Mouse (Mus musculus) MEL (cell line): ENCODE results near the gene Tbr1. TPM values are rescaled to one million over a fixed set of nuclear protein-coding genes. Genes with fewer than 3 reads are reported as not detected.

ENCODE experiments used
- DNase-seq: peaks from one replicate; pipeline ENCODE4 v3.0.0; 2011; ENCODE audit warnings: low read depth, low spot score
- H3K27ac ChIP-seq: 2 replicates; pipeline ENCODE4 v1.5.1; 2012; ENCODE audit warnings: low read depth, mild to moderate bottlenecking, control low read depth, low read length, moderate library complexity; ENCODE audit not compliant: control insufficient read depth
- H3K27me3 ChIP-seq, 2 experiments: fragments of 150-350 bp in 1 of 2; sonication (generic) in 1 of 2; 2 replicates each; pipeline ENCODE4 v1.6.1; 2012; ENCODE audit warnings: low read length in 2 of 2, mild to moderate bottlenecking in 2 of 2, improper control_type of control experiment in 1 of 2, moderate library complexity in 1 of 2; ENCODE audit not compliant: insufficient read depth in 2 of 2, control insufficient read depth in 1 of 2
- H3K36me3 ChIP-seq, 2 experiments: 2 replicates each; pipeline ENCODE4 v1.6.1; 2012 to 2014; ENCODE audit warnings: low read length in 2 of 2, improper control_type of control experiment in 1 of 2, inconsistent platforms in 1 of 2, mild to moderate bottlenecking in 1 of 2; ENCODE audit not compliant: insufficient read depth in 2 of 2, control insufficient read depth in 1 of 2
- H3K4me1 ChIP-seq, 2 experiments: fragments of 150-350 bp in 1 of 2; sonication (generic) in 1 of 2; 2 replicates each; pipeline ENCODE4 v1.6.1; 2012; ENCODE audit warnings: low read length in 2 of 2, improper control_type of control experiment in 1 of 2, mild to moderate bottlenecking in 1 of 2; ENCODE audit not compliant: insufficient read depth in 2 of 2, control insufficient read depth in 1 of 2
- H3K4me3 ChIP-seq, 2 experiments: fragments of 150-350 bp in 1 of 2; sonication (generic) in 1 of 2; 2 replicates each; pipeline ENCODE4 v1.5.1; 2012; ENCODE audit warnings: low read depth in 2 of 2, low read length in 2 of 2, mild to moderate bottlenecking in 2 of 2, moderate library complexity in 2 of 2, control low read depth in 1 of 2, improper control_type of control experiment in 1 of 2; ENCODE audit not compliant: control insufficient read depth in 1 of 2, insufficient read depth in 1 of 2
- H3K79me2 ChIP-seq: 2 replicates; pipeline ENCODE4 v1.6.1; 2012; ENCODE audit warnings: mild to moderate bottlenecking, low read length, moderate library complexity; ENCODE audit not compliant: control insufficient read depth, poor library complexity, insufficient read depth
- H3K9ac ChIP-seq: 2 replicates; pipeline ENCODE4 v1.6.1; 2012; ENCODE audit warnings: low read depth, mild to moderate bottlenecking, control low read depth, low read length, moderate library complexity; ENCODE audit not compliant: control insufficient read depth, poor library complexity, severe bottlenecking
- H3K9me3 ChIP-seq: fragments of 150-350 bp; sonication (generic); replicated peaks from 2 replicates; pipeline ENCODE4 v1.6.1; 2012; ENCODE audit warnings: mild to moderate bottlenecking, low read length, improper control_type of control experiment, moderate library complexity; ENCODE audit not compliant: insufficient read depth
- BHLHE40 ChIP-seq: IDR thresholded peaks from 2 replicates; pipeline ENCODE4 v1.6.1; 2012; ENCODE audit warnings: low read depth, mild to moderate bottlenecking, inconsistent platforms, low read length, improper control_type of control experiment, borderline replicate concordance
- E2F4 ChIP-seq: IDR thresholded peaks from 2 replicates; pipeline ENCODE4 v1.6.1; 2011; ENCODE audit warnings: low read depth, low read length, improper control_type of control experiment, borderline replicate concordance
- GATA1 ChIP-seq: IDR thresholded peaks from 2 replicates; pipeline ENCODE4 v1.6.1; 2011; ENCODE audit warnings: low read depth, low read length, improper control_type of control experiment
- MAX ChIP-seq: IDR thresholded peaks from 2 replicates; pipeline ENCODE4 v1.6.1; 2011; ENCODE audit warnings: low read length, improper control_type of control experiment
- MXI1 ChIP-seq: IDR thresholded peaks from 2 replicates; pipeline ENCODE4 v1.6.1; 2011; ENCODE audit warnings: mild to moderate bottlenecking, low read depth, low read length, improper control_type of control experiment
- MYB ChIP-seq: IDR thresholded peaks from 2 replicates; pipeline ENCODE4 v1.6.1; 2011; ENCODE audit warnings: mild to moderate bottlenecking, low read depth, low read length, improper control_type of control experiment
- NRF1 ChIP-seq: IDR thresholded peaks from 2 replicates; pipeline ENCODE4 v1.6.1; 2014; ENCODE audit warnings: low read depth, mild to moderate bottlenecking, inconsistent platforms, low read length, improper control_type of control experiment, moderate library complexity; ENCODE audit not compliant: poor library complexity, insufficient read depth, severe bottlenecking
- POLR2AphosphoS2 ChIP-seq: IDR thresholded peaks from 2 replicates; pipeline ENCODE4 v1.6.1; 2011; ENCODE audit warnings: low read length, improper control_type of control experiment
- SMC3 ChIP-seq: IDR thresholded peaks from 2 replicates; pipeline ENCODE4 v1.6.1; 2011; ENCODE audit warnings: low read depth, low read length, improper control_type of control experiment
- TBP ChIP-seq: IDR thresholded peaks from 2 replicates; pipeline ENCODE4 v1.8.0; 2011; ENCODE audit warnings: low read depth, low read length, improper control_type of control experiment
- USF1 ChIP-seq: IDR thresholded peaks from 2 replicates; pipeline ENCODE4 v1.6.1; 2014; ENCODE audit warnings: low read depth, mild to moderate bottlenecking, inconsistent platforms, low read length, improper control_type of control experiment, moderate library complexity
- ZNF384 ChIP-seq: IDR thresholded peaks from 2 replicates; pipeline ENCODE4 v1.6.1; 2012; ENCODE audit warnings: low read depth, mild to moderate bottlenecking, inconsistent platforms, low read length, improper control_type of control experiment
- polyA plus RNA-seq, 2 experiments: library from polyadenylated mRNA; stranded (reverse) in 1 of 2; unstranded in 1 of 2; fragments of >175 nt in 1 of 2; fragments of >200 nt in 1 of 2; gene quantifications; 2 replicates each; pipeline versions ENCODE4 v1.2.1 to v1.2.4; 2012; ENCODE audit warnings: low replicate concordance in 2 of 2, low read depth in 1 of 2; ENCODE audit not compliant: insufficient read length in 2 of 2, insufficient read depth in 1 of 2, missing spikeins in 1 of 2
- total RNA-seq: library from RNA; depleted of rRNA; stranded (reverse); fragments of 300-350 nt; gene quantifications from 2 replicates; pipeline ENCODE4 v1.2.3, GENCODE M21; 2012

Tbr1 gene
- total and polyA plus RNA-seq, 3 experiments: 0.11 TPM; not detected in 2

- no peak for TF ChIP-seq POLR2AphosphoS2
- no peak for TF ChIP-seq BHLHE40
- TF ChIP-seq NRF1: no peak
- no peak for TF ChIP-seq TBP
- no peak for TF ChIP-seq MXI1
- TF ChIP-seq MAX: no peak
- no peak for TF ChIP-seq GATA1
- no peak for TF ChIP-seq E2F4
- no peak for DNase-seq
- no peaks in the 10 kb centered on the region for H3K9me3 ChIP-seq
- peaks cover 0 to 5% of the 10 kb centered on the region in 2 experiments; a peak in 1 of 4 replicates for H3K4me1 ChIP-seq
- no peak overlapping the region for H3K9ac ChIP-seq
- H3K4me3 ChIP-seq: no peak overlapping the region
- H3K27me3 ChIP-seq: no peaks in the 10 kb centered on the region
- no peaks in the 10 kb centered on the region for H3K79me2 ChIP-seq
- no peak overlapping the region for H3K27ac ChIP-seq
- H3K36me3 ChIP-seq: peaks cover 0 to under 1% of the 10 kb centered on the region in 2 experiments; a peak in 2 of 4 replicates
Measured at GRCm38 (mm10) chr2:61814548-61815473, 12.1 kb downstream of the Tbr1 start.

- Histone ChIP-seq H3K4me3 (no peak overlapping the region), H3K9ac (no peak overlapping the region), H3K9me3 (no peaks in the 10 kb centered on the region), H3K79me2 (no peaks in the 10 kb centered on the region; the same call in 1 of the 2 replicates), H3K36me3 (peaks cover 0 to 2% of the 10 kb centered on the region in 2 experiments; a peak in 2 of 4 replicates), H3K4me1 (peaks cover 0 to 5% of the 10 kb centered on the region in 2 experiments; a peak in 1 of 4 replicates)
- TF ChIP-seq TBP (no peak), SMC3 (no peak), MYB (no peak), ZNF384 (no peak), USF1 (no peak)
- TF ChIP-seq, all 39 proteins: peak for 0
- Histone ChIP-seq H3K27me3 (no peaks in the 10 kb centered on the region), H3K27ac (no peak overlapping the region)
- DNase-seq: no peak
Measured at GRCm38 (mm10) chr2:61815583-61816313, 13.0 kb downstream of the Tbr1 start.
